Mouse (Mus musculus): Measurements from ENCODE around the gene Fndc9. TPM values are rescaled to one million over a fixed set of nuclear protein-coding genes. Genes with fewer than 3 reads are reported as not detected.

Fndc9 gene
- polyA plus RNA-seq, 1 experiment from 2014 or later, result not detected

GRCm38 (mm10) chr11:46276168-46276567 lies 40.8 kb downstream of the Fndc9 start:
- 81% methylated on average over 8 of the region's 8 CpGs for WGBS
- Histone ChIP-seq H3K4me2 (no peak overlapping the region), H3K27ac (ENCODE audit: low read depth, low read length) (no peak overlapping the region), H3K4me3 (ENCODE audit: low read depth, low read length) (no peak overlapping the region), H3K9me3 (ENCODE audit: control insufficient read depth, low read length) (no peaks in the 10 kb centered on the region), H3K36me3 (ENCODE audit: control insufficient read depth, insufficient read depth, low read length) (no peaks in the 10 kb centered on the region), H3K27me3 (replicated peaks; ENCODE audit: control insufficient read depth, insufficient read depth, low read length) (no peaks in the 10 kb centered on the region), H3K9ac (ENCODE audit: low read depth, low read length) (no peak overlapping the region), H3K4me1 (replicated peaks; ENCODE audit: control insufficient read depth, insufficient read depth, low read length) (no peaks in the 10 kb centered on the region)
- no peak for DNase-seq (ENCODE audit: low spot score)
- ATAC-seq (replicated peaks; ENCODE audit: low FRiP score), result no peak

GRCm38 (mm10) chr11:46276778-46277177 lies 41.4 kb downstream of the Fndc9 start:
- ATAC-seq (replicated peaks; ENCODE audit: low FRiP score), result no peak
- 41% methylated on average over 5 of the region's 5 CpGs for WGBS
- H3K27ac ChIP-seq (ENCODE audit: low read depth, low read length), result no peak overlapping the region
- no peak for DNase-seq (ENCODE audit: low spot score)
- no peak overlapping the region for H3K4me3 ChIP-seq (ENCODE audit: low read depth, low read length)
- H3K4me1 ChIP-seq (replicated peaks; ENCODE audit: control insufficient read depth, insufficient read depth, low read length), result no peaks in the 10 kb centered on the region
- H3K27me3 ChIP-seq (replicated peaks; ENCODE audit: control insufficient read depth, insufficient read depth, low read length), result no peaks in the 10 kb centered on the region
- H3K36me3 ChIP-seq (ENCODE audit: control insufficient read depth, insufficient read depth, low read length), result no peaks in the 10 kb centered on the region
- H3K9ac ChIP-seq (ENCODE audit: low read depth, low read length), result no peak overlapping the region
- H3K4me2 ChIP-seq, result no peak overlapping the region
- no peaks in the 10 kb centered on the region for H3K9me3 ChIP-seq (ENCODE audit: control insufficient read depth, low read length)

- DNase-seq (ENCODE audit: low spot score) (no peak), ATAC-seq (replicated peaks; ENCODE audit: low FRiP score) (no peak)
- Histone ChIP-seq H3K9ac (ENCODE audit: low read depth, low read length) (no peak overlapping the region), H3K36me3 (ENCODE audit: control insufficient read depth, insufficient read depth, low read length) (no peaks in the 10 kb centered on the region), H3K4me2 (no peak overlapping the region), H3K4me3 (ENCODE audit: low read depth, low read length) (no peak overlapping the region), H3K4me1 (replicated peaks; ENCODE audit: control insufficient read depth, insufficient read depth, low read length) (no peaks in the 10 kb centered on the region), H3K9me3 (ENCODE audit: control insufficient read depth, low read length) (no peaks in the 10 kb centered on the region), H3K27me3 (replicated peaks; ENCODE audit: control insufficient read depth, insufficient read depth, low read length) (no peaks in the 10 kb centered on the region), H3K27ac (ENCODE audit: low read depth, low read length) (no peak overlapping the region)
- WGBS, result 80% methylated on average over 5 of the region's 5 CpGs
These were observed 42.8 kb downstream of the Fndc9 start for GRCm38 (mm10) chr11:46278140-46278539.

GRCm38 (mm10) chr11:46278709-46279108 lies 43.4 kb downstream of the Fndc9 start:
- Histone ChIP-seq H3K27me3 (replicated peaks; ENCODE audit: control insufficient read depth, insufficient read depth, low read length) (no peaks in the 10 kb centered on the region), H3K36me3 (ENCODE audit: control insufficient read depth, insufficient read depth, low read length) (no peaks in the 10 kb centered on the region), H3K4me2 (no peak overlapping the region), H3K4me1 (replicated peaks; ENCODE audit: control insufficient read depth, insufficient read depth, low read length) (no peaks in the 10 kb centered on the region), H3K27ac (ENCODE audit: low read depth, low read length) (no peak overlapping the region), H3K4me3 (ENCODE audit: low read depth, low read length) (no peak overlapping the region), H3K9ac (ENCODE audit: low read depth, low read length) (no peak overlapping the region), H3K9me3 (ENCODE audit: control insufficient read depth, low read length) (no peaks in the 10 kb centered on the region)
- ATAC-seq (replicated peaks; ENCODE audit: low FRiP score) (no peak), DNase-seq (ENCODE audit: low spot score) (no peak)
- 89% methylated on average over 12 of the region's 12 CpGs for WGBS

- no peaks in the 10 kb centered on the region for H3K27me3 ChIP-seq (replicated peaks; ENCODE audit: control insufficient read depth, insufficient read depth, low read length)
- no peaks in the 10 kb centered on the region for H3K9me3 ChIP-seq (ENCODE audit: control insufficient read depth, low read length)
- no peak overlapping the region for H3K4me2 ChIP-seq
- DNase-seq (ENCODE audit: low spot score) (no peak), ATAC-seq (replicated peaks; ENCODE audit: low FRiP score) (no peak)
- H3K9ac ChIP-seq (ENCODE audit: low read depth, low read length), result no peak overlapping the region
- H3K27ac ChIP-seq (ENCODE audit: low read depth, low read length), result no peak overlapping the region
- WGBS, result 85% methylated on average over 5 of the region's 5 CpGs
- no peak overlapping the region for H3K4me3 ChIP-seq (ENCODE audit: low read depth, low read length)
- no peaks in the 10 kb centered on the region for H3K36me3 ChIP-seq (ENCODE audit: control insufficient read depth, insufficient read depth, low read length)
- no peaks in the 10 kb centered on the region for H3K4me1 ChIP-seq (replicated peaks; ENCODE audit: control insufficient read depth, insufficient read depth, low read length)
These were observed 47.3 kb downstream of the Fndc9 start for GRCm38 (mm10) chr11:46282612-46283011.

- Histone ChIP-seq H3K9ac (ENCODE audit: low read depth, low read length) (no peak overlapping the region), H3K36me3 (ENCODE audit: control insufficient read depth, insufficient read depth, low read length) (no peaks in the 10 kb centered on the region), H3K27me3 (replicated peaks; ENCODE audit: control insufficient read depth, insufficient read depth, low read length) (no peaks in the 10 kb centered on the region), H3K4me1 (replicated peaks; ENCODE audit: control insufficient read depth, insufficient read depth, low read length) (no peaks in the 10 kb centered on the region), H3K9me3 (ENCODE audit: control insufficient read depth, low read length) (no peaks in the 10 kb centered on the region), H3K4me2 (no peak overlapping the region), H3K27ac (ENCODE audit: low read depth, low read length) (no peak overlapping the region), H3K4me3 (ENCODE audit: low read depth, low read length) (no peak overlapping the region)
- ATAC-seq (replicated peaks; ENCODE audit: low FRiP score) (no peak), DNase-seq (ENCODE audit: low spot score) (no peak)
- WGBS, result 82% methylated on average over 6 of the region's 6 CpGs
These were observed 48.5 kb downstream of the Fndc9 start for GRCm38 (mm10) chr11:46283800-46284199.

GRCm38 (mm10) chr11:46286803-46287202 lies 51.5 kb downstream of the Fndc9 start:
- ATAC-seq (replicated peaks; ENCODE audit: low FRiP score) (no peak), DNase-seq (ENCODE audit: low spot score) (no peak)
- Histone ChIP-seq H3K9ac (ENCODE audit: low read depth, low read length) (no peak overlapping the region), H3K27me3 (replicated peaks; ENCODE audit: control insufficient read depth, insufficient read depth, low read length) (no peaks in the 10 kb centered on the region), H3K36me3 (ENCODE audit: control insufficient read depth, insufficient read depth, low read length) (no peaks in the 10 kb centered on the region), H3K4me3 (ENCODE audit: low read depth, low read length) (no peak overlapping the region), H3K4me1 (replicated peaks; ENCODE audit: control insufficient read depth, insufficient read depth, low read length) (no peaks in the 10 kb centered on the region), H3K9me3 (ENCODE audit: control insufficient read depth, low read length) (no peaks in the 10 kb centered on the region), H3K4me2 (no peak overlapping the region), H3K27ac (ENCODE audit: low read depth, low read length) (no peak overlapping the region)
- WGBS, result 47% methylated on average over 6 of the region's 6 CpGs

- ATAC-seq (replicated peaks; ENCODE audit: low FRiP score), result no peak
- no peak for DNase-seq (ENCODE audit: low spot score)
- WGBS, result 80% methylated on average over 5 of the region's 5 CpGs
- no peak overlapping the region for H3K9ac ChIP-seq (ENCODE audit: low read depth, low read length)
- no peaks in the 10 kb centered on the region for H3K27me3 ChIP-seq (replicated peaks; ENCODE audit: control insufficient read depth, insufficient read depth, low read length)
- H3K36me3 ChIP-seq (ENCODE audit: control insufficient read depth, insufficient read depth, low read length), result no peaks in the 10 kb centered on the region
- no peak overlapping the region for H3K27ac ChIP-seq (ENCODE audit: low read depth, low read length)
- H3K4me2 ChIP-seq, result no peak overlapping the region
- no peak overlapping the region for H3K4me3 ChIP-seq (ENCODE audit: low read depth, low read length)
- no peaks in the 10 kb centered on the region for H3K4me1 ChIP-seq (replicated peaks; ENCODE audit: control insufficient read depth, insufficient read depth, low read length)
- no peaks in the 10 kb centered on the region for H3K9me3 ChIP-seq (ENCODE audit: control insufficient read depth, low read length)
These were observed 52.8 kb downstream of the Fndc9 start for GRCm38 (mm10) chr11:46288091-46288490.

- H3K27me3 ChIP-seq (replicated peaks; ENCODE audit: control insufficient read depth, insufficient read depth, low read length), result no peaks in the 10 kb centered on the region
- no peaks in the 10 kb centered on the region for H3K9me3 ChIP-seq (ENCODE audit: control insufficient read depth, low read length)
- H3K4me3 ChIP-seq (ENCODE audit: low read depth, low read length), result no peak overlapping the region
- ATAC-seq (replicated peaks; ENCODE audit: low FRiP score) (no peak), DNase-seq (ENCODE audit: low spot score) (no peak)
- H3K9ac ChIP-seq (ENCODE audit: low read depth, low read length), result no peak overlapping the region
- H3K4me2 ChIP-seq, result no peak overlapping the region
- no peaks in the 10 kb centered on the region for H3K36me3 ChIP-seq (ENCODE audit: control insufficient read depth, insufficient read depth, low read length)
- 85% methylated on average over 4 of the region's 4 CpGs for WGBS
- no peak overlapping the region for H3K27ac ChIP-seq (ENCODE audit: low read depth, low read length)
- no peaks in the 10 kb centered on the region for H3K4me1 ChIP-seq (replicated peaks; ENCODE audit: control insufficient read depth, insufficient read depth, low read length)
These were observed 53.7 kb downstream of the Fndc9 start for GRCm38 (mm10) chr11:46289022-46289421.
